Mouse (Mus musculus) stomach, postnatal 0 days (tissue): ENCODE data around the gene Zfp423. TPM values are rescaled to one million over a fixed set of nuclear protein-coding genes. Genes with fewer than 3 reads are reported as not detected.

ENCODE experiments used
- ATAC-seq: fragments of 200-750 bp; cut with Nextera tagmentation; 2 replicates; pipeline ENCODE4 v1.8.0; 2017; ENCODE audit not compliant: low FRiP score, low TSS enrichment
- DNase-seq: peaks from one replicate; pipeline ENCODE4 v3.0.0-alpha.2; 2016; ENCODE audit warnings: low spot score
- H3K27ac ChIP-seq: fragments of 300-500 bp; sonication (generic); replicated peaks from 2 replicates; pipeline ENCODE4 v1.5.1; 2014; ENCODE audit warnings: mild to moderate bottlenecking, control low read depth
- H3K27me3 ChIP-seq: fragments of 300-500 bp; sonication (generic); 2 replicates; pipeline ENCODE4 v1.6.1; 2014; ENCODE audit warnings: low read length; ENCODE audit not compliant: control insufficient read depth, insufficient read depth
- H3K36me3 ChIP-seq: fragments of 300-500 bp; sonication (generic); 2 replicates; pipeline ENCODE4 v1.6.1; 2014; ENCODE audit warnings: low read length, mixed read lengths; ENCODE audit not compliant: control insufficient read depth, insufficient read depth
- H3K4me1 ChIP-seq: fragments of 300-500 bp; sonication (generic); replicated peaks from 2 replicates; pipeline ENCODE4 v1.6.1; 2014; ENCODE audit warnings: antibody characterized with exemption; ENCODE audit not compliant: control insufficient read depth, insufficient read depth
- H3K4me2 ChIP-seq: fragments of 300-500 bp; sonication (generic); replicated peaks from 2 replicates; pipeline ENCODE4 v1.6.1; 2014; ENCODE audit warnings: low read depth, mild to moderate bottlenecking, control low read depth, moderate library complexity
- H3K4me3 ChIP-seq: fragments of 300-500 bp; sonication (generic); 2 replicates; pipeline ENCODE4 v1.5.1; 2014; ENCODE audit warnings: low read depth, low read length, control low read depth
- H3K9ac ChIP-seq: fragments of 300-500 bp; sonication (generic); 2 replicates; pipeline ENCODE4 v1.6.1; 2014; ENCODE audit warnings: mild to moderate bottlenecking, low read length, control low read depth, mixed read lengths
- H3K9me3 ChIP-seq: fragments of 300-500 bp; sonication (generic); 2 replicates; pipeline ENCODE4 v1.6.1; 2016; ENCODE audit warnings: low read length; ENCODE audit not compliant: control insufficient read depth
- CTCF ChIP-seq: IDR thresholded peaks from 2 replicates; pipeline ENCODE4 v1.5.1; 2016; ENCODE audit warnings: antibody characterized with exemption, low read depth, mild to moderate bottlenecking, moderate library complexity
- EP300 ChIP-seq: optimal IDR thresholded peaks from 2 replicates; pipeline ENCODE3; 2016; ENCODE audit warnings: antibody characterized with exemption
- WGBS: fragments of 180-500 bp; shearing (Covaris S2); extraction: QIAGEN DNeasy Blood & Tissue Kit; methylation state at CpG from one replicate; pipeline ENCODE4 v1.1.7; 2014; 5-methylcytosine and 5-hydroxymethylcytosine counted together
- polyA plus RNA-seq: library from polyadenylated mRNA; unstranded; fragments of >200 nt; fragmentation: Nextera tagmentation; extraction: Ambion mirVana; gene quantifications from 2 replicates; pipeline ENCODE4 v1.2.1, GENCODE M21; 2015

Zfp423 gene
- polyA plus RNA-seq, 1 experiment from 2014 or later = 2.6 TPM

- H3K4me2 ChIP-seq = no peak overlapping the region
- H3K27ac ChIP-seq = no peak overlapping the region
- ATAC-seq = no peak
- no peak overlapping the region for H3K4me3 ChIP-seq
- TF ChIP-seq CTCF = no peak
- no peak for TF ChIP-seq EP300
- no peaks in the 10 kb centered on the region for H3K27me3 ChIP-seq
- 91% methylated on average over 3 of the region's 3 CpGs for WGBS
- H3K9ac ChIP-seq = no peak overlapping the region
- H3K9me3 ChIP-seq = no peaks in the 10 kb centered on the region
- no peaks in the 10 kb centered on the region for H3K36me3 ChIP-seq
- no peak for DNase-seq
- H3K4me1 ChIP-seq = no peaks in the 10 kb centered on the region
Observed at GRCm38 (mm10) chr8:87682066-87682465, 277.3 kb downstream of the Zfp423 start.

- H3K9me3 ChIP-seq = no peaks in the 10 kb centered on the region
- no peak overlapping the region for H3K4me2 ChIP-seq
- no peak overlapping the region for H3K4me3 ChIP-seq
- H3K9ac ChIP-seq = no peak overlapping the region
- H3K36me3 ChIP-seq = no peaks in the 10 kb centered on the region
- H3K27ac ChIP-seq = no peak overlapping the region
- H3K4me1 ChIP-seq = no peaks in the 10 kb centered on the region
- ATAC-seq = no peak
- TF ChIP-seq EP300 (no peak), CTCF (no peak)
- 60% methylated on average over 3 of the region's 3 CpGs for WGBS
- no peak for DNase-seq
- H3K27me3 ChIP-seq = no peaks in the 10 kb centered on the region
Observed at GRCm38 (mm10) chr8:87680034-87680433, 279.4 kb downstream of the Zfp423 start.

- H3K9me3 ChIP-seq = no peaks in the 10 kb centered on the region
- ATAC-seq = no peak
- no peak overlapping the region for H3K4me2 ChIP-seq
- no peaks in the 10 kb centered on the region for H3K4me1 ChIP-seq
- no peak overlapping the region for H3K4me3 ChIP-seq
- no peaks in the 10 kb centered on the region for H3K36me3 ChIP-seq
- DNase-seq = no peak
- no peaks in the 10 kb centered on the region for H3K27me3 ChIP-seq
- H3K27ac ChIP-seq = no peak overlapping the region
- no peak overlapping the region for H3K9ac ChIP-seq
- TF ChIP-seq CTCF (no peak), EP300 (no peak)
- 85% methylated on average over 11 of the region's 11 CpGs for WGBS
Observed at GRCm38 (mm10) chr8:87679431-87680003, 279.9 kb downstream of the Zfp423 start.

DNA sequence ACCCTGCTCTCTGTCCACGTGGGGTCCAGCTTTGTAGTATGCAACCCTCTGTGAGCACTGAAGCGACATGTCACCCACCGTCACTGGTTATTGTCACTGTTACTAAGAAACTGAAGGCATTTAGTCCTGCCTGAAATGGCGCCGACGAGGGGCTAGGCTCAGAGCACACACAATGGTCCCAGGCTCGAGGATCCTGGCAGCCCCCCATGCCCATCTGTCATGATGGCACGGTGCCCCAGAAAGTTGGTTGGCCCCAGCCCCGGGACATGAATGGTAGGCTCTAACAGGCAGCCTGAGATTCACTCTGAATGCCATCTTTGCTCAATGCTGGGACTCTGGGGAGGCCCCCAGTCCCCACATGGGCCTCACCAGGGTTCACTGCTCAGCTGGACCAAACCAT is 284.0 kb downstream of the Zfp423 start:
- ATAC-seq (no peak; the same call in 1 of the 2 replicates), DNase-seq (no peak)
- Histone ChIP-seq H3K27me3 (no peaks in the 10 kb centered on the region), H3K4me3 (no peak overlapping the region), H3K4me1 (no peaks in the 10 kb centered on the region), H3K9me3 (no peaks in the 10 kb centered on the region), H3K27ac (no peak overlapping the region), H3K9ac (no peak overlapping the region), H3K4me2 (no peak overlapping the region), H3K36me3 (no peaks in the 10 kb centered on the region)
- 86% methylated on average over 9 of the region's 9 CpGs for WGBS
- no peak for TF ChIP-seq CTCF
- TF ChIP-seq EP300 = no peak

DNA sequence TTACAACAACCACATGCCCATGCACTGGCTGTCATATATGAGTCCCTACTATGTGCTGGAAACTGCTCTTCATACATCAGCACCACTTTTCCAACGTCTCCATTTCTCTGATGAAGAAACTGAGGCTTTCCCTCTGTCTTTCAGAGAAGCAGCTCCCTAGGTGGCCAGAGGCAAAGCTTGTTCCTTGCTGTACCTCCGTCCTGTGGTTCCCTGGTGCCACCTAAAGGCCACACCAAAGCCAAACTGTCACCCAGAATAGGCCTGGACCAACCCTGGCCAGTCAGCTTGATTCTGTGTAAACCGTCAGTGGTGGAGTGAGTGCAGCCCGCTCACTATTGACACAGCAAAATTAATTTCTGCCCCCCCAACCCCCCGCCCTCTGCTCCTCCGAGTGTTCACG is 285.2 kb downstream of the Zfp423 start:
- no peak overlapping the region for H3K9ac ChIP-seq
- H3K27ac ChIP-seq = no peak overlapping the region
- no peaks in the 10 kb centered on the region for H3K9me3 ChIP-seq
- TF ChIP-seq EP300 (no peak), CTCF (peak; percentile 43)
- H3K36me3 ChIP-seq = no peaks in the 10 kb centered on the region
- H3K27me3 ChIP-seq = no peaks in the 10 kb centered on the region
- no peak overlapping the region for H3K4me2 ChIP-seq
- no peak overlapping the region for H3K4me3 ChIP-seq
- 50% methylated on average over 7 of the region's 7 CpGs for WGBS
- no peak for ATAC-seq
- DNase-seq = no peak
- H3K4me1 ChIP-seq = no peaks in the 10 kb centered on the region

- WGBS = 78% methylated on average over 2 of the region's 2 CpGs
- H3K36me3 ChIP-seq = no peaks in the 10 kb centered on the region
- no peaks in the 10 kb centered on the region for H3K4me1 ChIP-seq
- H3K27me3 ChIP-seq = no peaks in the 10 kb centered on the region
- ATAC-seq = no peak
- no peak for DNase-seq
- no peak overlapping the region for H3K4me2 ChIP-seq
- no peaks in the 10 kb centered on the region for H3K9me3 ChIP-seq
- no peak overlapping the region for H3K27ac ChIP-seq
- no peak overlapping the region for H3K4me3 ChIP-seq
- TF ChIP-seq EP300 = no peak
- no peak for TF ChIP-seq CTCF
- no peak overlapping the region for H3K9ac ChIP-seq
Observed at GRCm38 (mm10) chr8:87672214-87672613, 287.2 kb downstream of the Zfp423 start.
